Mouse (Mus musculus) hindbrain, postnatal 0 days (tissue): ENCODE results near the gene Srp9. TPM values are rescaled to one million over a fixed set of nuclear protein-coding genes. Genes with fewer than 3 reads are reported as not detected.
A peak's percentile ranks its signal among the peaks of the same experiment; 100 is the strongest.

Experiments used
- ATAC-seq: fragments of 200-750 bp; cut with Nextera tagmentation; 2 replicates; pipeline ENCODE4 v1.8.0; 2017; ENCODE audit warnings: mild to moderate bottlenecking, moderate TSS enrichment, moderate library complexity
- DNase-seq: peaks from one replicate; pipeline ENCODE4 v3.0.0-alpha.2; 2015; ENCODE audit warnings: low spot score
- H3K27ac ChIP-seq: fragments of 300-500 bp; sonication (generic); 2 replicates; pipeline ENCODE4 v1.5.1; 2014; ENCODE audit warnings: mild to moderate bottlenecking
- H3K27me3 ChIP-seq: fragments of 300-500 bp; sonication (generic); 2 replicates; pipeline ENCODE4 v1.6.1; 2014; ENCODE audit warnings: low read length, mixed read lengths; ENCODE audit not compliant: insufficient read depth
- H3K36me3 ChIP-seq: fragments of 300-500 bp; sonication (generic); 2 replicates; pipeline ENCODE4 v1.6.1; 2014; ENCODE audit warnings: low read length, mixed read lengths; ENCODE audit not compliant: insufficient read depth
- H3K4me1 ChIP-seq: fragments of 300-500 bp; sonication (generic); 2 replicates; pipeline ENCODE4 v1.6.1; 2014; ENCODE audit warnings: antibody characterized with exemption, low read length, mixed read lengths; ENCODE audit not compliant: insufficient read depth
- H3K4me2 ChIP-seq: fragments of 300-500 bp; sonication (generic); 2 replicates; pipeline ENCODE4 v1.6.1; 2014; ENCODE audit warnings: low read depth, mild to moderate bottlenecking, low read length, moderate library complexity, mixed read lengths
- H3K4me3 ChIP-seq: fragments of 300-500 bp; sonication (generic); 2 replicates; pipeline ENCODE4 v1.5.1; 2014; ENCODE audit warnings: low read length
- H3K9ac ChIP-seq: fragments of 300-500 bp; sonication (generic); replicated peaks from 2 replicates; pipeline ENCODE4 v1.6.1; 2014; ENCODE audit warnings: mild to moderate bottlenecking, low read length, moderate library complexity, mixed read lengths
- H3K9me3 ChIP-seq: fragments of 300-500 bp; sonication (generic); 2 replicates; pipeline ENCODE4 v1.6.1; 2016; ENCODE audit warnings: low read length, mixed read lengths
- CTCF ChIP-seq: IDR thresholded peaks from 2 replicates; pipeline ENCODE4 v1.5.1; 2016; ENCODE audit warnings: antibody characterized with exemption, control low read depth, low read depth
- WGBS: fragments of 180-500 bp; shearing (Covaris S2); extraction: QIAGEN DNeasy Blood & Tissue Kit; methylation state at CpG from one replicate; pipeline ENCODE4 v1.1.7; 2014; 5-methylcytosine and 5-hydroxymethylcytosine counted together
- polyA plus RNA-seq: library from polyadenylated mRNA; unstranded; fragments of >200 nt; fragmentation: Nextera tagmentation; extraction: Ambion mirVana; gene quantifications from 2 replicates; pipeline ENCODE4 v1.2.1, GENCODE M21; 2015
- total RNA-seq: library from RNA; depleted of rRNA; stranded (reverse); fragments of >200 nt; gene quantifications from 2 replicates; pipeline ENCODE4 v1.2.3, GENCODE M21; 2014

Srp9 gene
- total and polyA plus RNA-seq, 2 experiments from 2014 or later: 61.4 to 168 TPM

- H3K4me1 ChIP-seq: no peaks in the 10 kb centered on the region
- WGBS: 95% methylated on average over 13 of the region's 13 CpGs
- no peak for ATAC-seq
Measured at GRCm38 (mm10) chr1:182142725-182143124, 18.2 kb downstream of the Srp9 start.

GRCm38 (mm10) chr1:182143288-182143687, 18.8 kb downstream of the Srp9 start:
- no peak for DNase-seq
- Histone ChIP-seq H3K4me2 (no peak overlapping the region), H3K4me3 (no peak overlapping the region), H3K9ac (no peak overlapping the region), H3K27me3 (no peaks in the 10 kb centered on the region), H3K36me3 (no peaks in the 10 kb centered on the region), H3K9me3 (no peaks in the 10 kb centered on the region), H3K27ac (no peak overlapping the region), H3K4me1 (no peaks in the 10 kb centered on the region)
- WGBS: 79% methylated on average over 8 of the region's 8 CpGs
- peak; percentile 42; the same call in 1 of the 2 replicates for TF ChIP-seq CTCF
- no peak for ATAC-seq

More at GRCm38 (mm10) chr1:182142725-182143124, 18.2 kb downstream of the Srp9 start:
- Histone ChIP-seq H3K4me3 (no peak overlapping the region), H3K4me2 (no peak overlapping the region), H3K36me3 (no peaks in the 10 kb centered on the region), H3K27me3 (no peaks in the 10 kb centered on the region), H3K9ac (no peak overlapping the region), H3K9me3 (no peaks in the 10 kb centered on the region), H3K27ac (no peak overlapping the region)
- no peak for TF ChIP-seq CTCF
- DNase-seq: no peak

- no peak overlapping the region for H3K27ac ChIP-seq
- TF ChIP-seq CTCF: 0 out of 2 replicates have a peak, but pooled peaks have one; percentile 16
- no peak overlapping the region for H3K4me3 ChIP-seq
- ATAC-seq (no peak), DNase-seq (no peak)
- no peak overlapping the region for H3K9ac ChIP-seq
- no peaks in the 10 kb centered on the region for H3K36me3 ChIP-seq
- H3K4me1 ChIP-seq: no peaks in the 10 kb centered on the region
- no peaks in the 10 kb centered on the region for H3K27me3 ChIP-seq
- no peaks in the 10 kb centered on the region for H3K9me3 ChIP-seq
- H3K4me2 ChIP-seq: no peak overlapping the region
- 56% methylated on average over 5 of the region's 5 CpGs for WGBS
Measured at GRCm38 (mm10) chr1:182145546-182145945, 21.0 kb downstream of the Srp9 start.

- no peak for TF ChIP-seq CTCF
- Histone ChIP-seq H3K36me3 (no peaks in the 10 kb centered on the region), H3K4me1 (no peaks in the 10 kb centered on the region), H3K4me3 (no peak overlapping the region), H3K27ac (no peak overlapping the region), H3K9ac (no peak overlapping the region), H3K27me3 (no peaks in the 10 kb centered on the region), H3K9me3 (no peaks in the 10 kb centered on the region), H3K4me2 (no peak overlapping the region)
- 70% methylated on average over 7 of the region's 7 CpGs for WGBS
- no peak for DNase-seq
- ATAC-seq: no peak
Measured at GRCm38 (mm10) chr1:182148864-182149514, 24.5 kb downstream of the Srp9 start.

- ATAC-seq (no peak), DNase-seq (no peak)
- WGBS: 94% methylated on average over 2 of the region's 2 CpGs
- Histone ChIP-seq H3K9me3 (no peaks in the 10 kb centered on the region), H3K27me3 (no peaks in the 10 kb centered on the region), H3K4me3 (no peak overlapping the region), H3K4me1 (no peaks in the 10 kb centered on the region), H3K4me2 (no peak overlapping the region), H3K36me3 (no peaks in the 10 kb centered on the region), H3K9ac (no peak overlapping the region), H3K27ac (no peak overlapping the region)
- peak; percentile 65 for TF ChIP-seq CTCF
Measured at GRCm38 (mm10) chr1:182149966-182150365, 25.4 kb downstream of the Srp9 start.

GRCm38 (mm10) chr1:182157734-182158133, 33.2 kb downstream of the Srp9 start:
- Histone ChIP-seq H3K36me3 (no peaks in the 10 kb centered on the region), H3K27ac (no peak overlapping the region), H3K9ac (no peak overlapping the region), H3K4me2 (no peak overlapping the region), H3K4me3 (no peak overlapping the region), H3K4me1 (no peaks in the 10 kb centered on the region), H3K27me3 (no peaks in the 10 kb centered on the region), H3K9me3 (no peaks in the 10 kb centered on the region)
- no peak for TF ChIP-seq CTCF
- DNase-seq (peak; percentile 69), ATAC-seq (peak; percentile 55; the same call in 1 of the 2 replicates)
- WGBS: 46% methylated on average over 4 of the region's 4 CpGs

GRCm38 (mm10) chr1:182159575-182159974, 35.0 kb downstream of the Srp9 start:
- 74% methylated on average over 3 of the region's 3 CpGs for WGBS
- H3K4me3 ChIP-seq: no peak overlapping the region
- no peak overlapping the region for H3K9ac ChIP-seq
- no peak overlapping the region for H3K27ac ChIP-seq
- ATAC-seq: no peak
- no peaks in the 10 kb centered on the region for H3K4me1 ChIP-seq
- no peaks in the 10 kb centered on the region for H3K27me3 ChIP-seq
- no peak for TF ChIP-seq CTCF
- no peaks in the 10 kb centered on the region for H3K36me3 ChIP-seq
- no peaks in the 10 kb centered on the region for H3K9me3 ChIP-seq
- H3K4me2 ChIP-seq: no peak overlapping the region
- no peak for DNase-seq
